Mouse (Mus musculus) heart, postnatal 25 days (tissue): ENCODE measurements around the gene Slc15a1. TPM values are rescaled to one million over a fixed set of nuclear protein-coding genes. Genes with fewer than 3 reads are reported as not detected.

ENCODE experiments used
- DNase-seq: peaks from one replicate; pipeline ENCODE4 v3.0.0; 2022; ENCODE audit warnings: low spot score
- intact Hi-C: fragments of 180-260 bp; cut with DNase I; formaldehyde crosslinking; loops from one replicate; pipeline ENCODE4 v1.15.1; 2025
- total RNA-seq, 2 experiments: library from RNA; stranded (reverse); gene quantifications; 2 replicates each; pipeline ENCODE4 v1.2.3; 2021

Gene Slc15a1
- total RNA-seq = not detected

GRCm38 (mm10) chr14:121504781-121505484 lies at the start of gene Slc15a1:
Gene Slc15a1, minus strand, starts transcription at chr14:121505252.
- intact Hi-C loops = no loop called here

GRCm38 (mm10) chr14:121553785-121554184 lies 48.7 kb upstream of the Slc15a1 start:
- intact Hi-C loops = no loop called here
- DNase-seq = no peak

More at GRCm38 (mm10) chr14:121504781-121505484, at the start of gene Slc15a1:
- no peak for DNase-seq

- intact Hi-C loops = no loop called here
- DNase-seq = no peak
These were observed 47.5 kb upstream of the Slc15a1 start for GRCm38 (mm10) chr14:121552586-121552985.

- no peak for DNase-seq
- intact Hi-C loops = no loop called here
These were observed 44.8 kb upstream of the Slc15a1 start for GRCm38 (mm10) chr14:121549834-121550233.

GRCm38 (mm10) chr14:121547745-121548144 lies 42.7 kb upstream of the Slc15a1 start:
- intact Hi-C loops = no loop called here
- no peak for DNase-seq

GRCm38 (mm10) chr14:121546621-121547020 lies 41.6 kb upstream of the Slc15a1 start:
- intact Hi-C loops = no loop called here
- no peak for DNase-seq

GRCm38 (mm10) chr14:121545551-121546331 lies 40.7 kb upstream of the Slc15a1 start:
- intact Hi-C loops = no loop called here
- DNase-seq = no peak

GRCm38 (mm10) chr14:121541262-121541661 lies 36.2 kb upstream of the Slc15a1 start:
- intact Hi-C loops = no loop called here
- no peak for DNase-seq

GRCm38 (mm10) chr14:121534501-121534900 lies 29.4 kb upstream of the Slc15a1 start:
- DNase-seq = no peak
- intact Hi-C loops = no loop called here

GRCm38 (mm10) chr14:121530853-121531252 lies 25.8 kb upstream of the Slc15a1 start:
- no peak for DNase-seq
- intact Hi-C loops = no loop called here

- intact Hi-C loops = no loop called here
- DNase-seq = no peak
These were observed 22.8 kb upstream of the Slc15a1 start for GRCm38 (mm10) chr14:121527883-121528282.

- no peak for DNase-seq
- intact Hi-C loops = no loop called here
These were observed 22.1 kb upstream of the Slc15a1 start for GRCm38 (mm10) chr14:121527201-121527600.

- intact Hi-C loops = no loop called here
- no peak for DNase-seq
These were observed 16.7 kb upstream of the Slc15a1 start for GRCm38 (mm10) chr14:121521709-121522108.

GRCm38 (mm10) chr14:121516881-121517280 lies 11.8 kb upstream of the Slc15a1 start:
- intact Hi-C loops = no loop called here
- no peak for DNase-seq

GRCm38 (mm10) chr14:121508929-121509328 lies 3.9 kb upstream of the Slc15a1 start:
- intact Hi-C loops = no loop called here

GRCm38 (mm10) chr14:121506336-121506735 lies 1.3 kb upstream of the Slc15a1 start:
- intact Hi-C loops = no loop called here
- DNase-seq = no peak

More at GRCm38 (mm10) chr14:121508929-121509328, 3.9 kb upstream of the Slc15a1 start:
- DNase-seq = no peak

GRCm38 (mm10) chr14:121505485-121505860 lies 421 bp upstream of the Slc15a1 start:
- intact Hi-C loops = no loop called here
- DNase-seq = no peak

GRCm38 (mm10) chr14:121500577-121500976 lies 4.5 kb downstream of the Slc15a1 start:
- no peak for DNase-seq
- intact Hi-C loops = no loop called here

- intact Hi-C loops = no loop called here
- DNase-seq = no peak
These were observed 5.3 kb downstream of the Slc15a1 start for GRCm38 (mm10) chr14:121499769-121500168.

GRCm38 (mm10) chr14:121497800-121498199 lies 7.3 kb downstream of the Slc15a1 start:
- DNase-seq = no peak
- intact Hi-C loops = no loop called here

GRCm38 (mm10) chr14:121495741-121496140 lies 9.3 kb downstream of the Slc15a1 start:
- intact Hi-C loops = no loop called here

More at GRCm38 (mm10) chr14:121495741-121496140, 9.3 kb downstream of the Slc15a1 start:
- no peak for DNase-seq
